Mouse (Mus musculus): Measurements from ENCODE around the gene Spib.
A peak's percentile ranks its signal among the peaks of the same experiment; 100 is the strongest.

The Spib gene

GRCm38 (mm10) chr7:44531946-44532732 is at the start of gene Spib:
Spib (minus strand) TSS chr7:44532071.
- no peak for DNase-seq

DNA sequence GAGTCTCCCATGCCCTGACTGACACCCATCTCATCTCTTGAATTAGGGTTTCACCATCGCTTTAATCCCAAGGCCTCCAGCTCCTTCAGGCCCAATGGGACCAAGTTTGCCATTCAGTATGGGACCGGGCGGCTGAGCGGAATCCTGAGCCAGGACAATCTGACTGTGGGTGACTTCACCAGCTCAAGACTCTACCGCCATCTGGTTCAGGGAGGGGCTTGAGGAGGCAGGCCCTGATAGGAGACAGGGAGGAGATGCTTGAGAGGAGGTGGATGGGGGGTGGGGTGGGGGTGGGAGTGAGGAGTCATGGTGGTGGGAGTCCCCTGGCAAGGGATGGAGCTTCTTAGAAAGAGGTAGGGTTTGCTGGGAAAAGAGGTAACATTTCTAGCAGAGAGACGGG is 49.8 kb upstream of the Spib start:
- no peak for DNase-seq

DNA sequence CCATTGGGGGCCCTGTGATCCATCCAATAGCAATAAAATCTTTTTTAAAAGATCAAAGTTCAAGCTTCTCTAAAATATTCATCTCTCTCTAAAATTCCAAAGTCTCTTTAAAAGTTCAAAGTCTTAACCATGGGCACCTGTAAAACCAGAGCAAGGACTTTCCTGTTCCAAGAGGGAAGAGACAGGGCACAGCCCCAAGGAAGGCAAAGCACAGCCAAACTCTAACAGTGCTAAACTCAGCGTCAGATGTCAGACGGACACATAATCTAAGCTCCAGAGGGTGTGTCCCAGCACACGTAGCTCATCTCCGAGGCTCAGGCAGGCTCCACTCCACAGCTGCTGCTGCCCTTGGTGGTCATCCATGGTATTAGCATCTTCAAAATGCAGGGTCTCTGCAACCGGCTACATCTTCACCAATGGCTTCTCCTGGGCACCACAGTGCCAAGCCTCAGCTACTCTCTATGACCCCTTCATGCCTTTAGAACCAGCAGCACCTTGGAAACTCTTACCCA is 44.5 kb upstream of the Spib start:
- no peak for DNase-seq

- no peak for DNase-seq
These were observed 41.1 kb upstream of the Spib start for GRCm38 (mm10) chr7:44572956-44573484.

DNA sequence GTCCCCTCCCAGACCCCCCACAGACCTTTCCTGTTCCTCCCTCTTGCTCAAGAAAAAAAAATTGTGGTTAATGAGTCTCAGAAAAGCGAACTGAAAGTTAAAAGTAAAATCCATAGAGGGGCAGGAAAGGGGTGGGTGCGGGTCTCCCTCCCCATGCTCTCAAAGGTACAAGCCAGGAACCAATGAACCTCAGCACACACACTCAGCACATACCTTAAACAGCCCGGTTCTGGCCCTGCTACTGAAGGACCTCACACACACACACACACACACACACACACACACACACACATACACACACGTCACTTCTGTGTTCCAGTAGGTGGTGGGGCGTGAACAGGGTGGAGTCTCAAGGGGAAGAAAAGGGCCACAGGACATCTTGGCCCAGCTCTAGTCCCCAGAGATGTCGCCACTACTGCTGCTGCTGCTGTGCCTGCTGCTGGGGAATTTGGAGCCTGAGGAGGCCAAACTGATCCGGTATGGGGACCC is 40.4 kb upstream of the Spib start, which contains the start of gene Napsa:
Gene Napsa (plus strand): TSS at position 168 of the 489 bp plus-strand sequence.
- DNase-seq, result no peak

GRCm38 (mm10) chr7:44571811-44572210 is 39.9 kb upstream of the Spib start:
- DNase-seq, result no peak

GRCm38 (mm10) chr7:44570989-44571388 is 39.1 kb upstream of the Spib start:
- DNase-seq, result no peak

GRCm38 (mm10) chr7:44568803-44569202 is 36.9 kb upstream of the Spib start:
- no peak for DNase-seq

- DNase-seq, result no peak
These were observed 33.5 kb upstream of the Spib start for GRCm38 (mm10) chr7:44565414-44565813.

DNA sequence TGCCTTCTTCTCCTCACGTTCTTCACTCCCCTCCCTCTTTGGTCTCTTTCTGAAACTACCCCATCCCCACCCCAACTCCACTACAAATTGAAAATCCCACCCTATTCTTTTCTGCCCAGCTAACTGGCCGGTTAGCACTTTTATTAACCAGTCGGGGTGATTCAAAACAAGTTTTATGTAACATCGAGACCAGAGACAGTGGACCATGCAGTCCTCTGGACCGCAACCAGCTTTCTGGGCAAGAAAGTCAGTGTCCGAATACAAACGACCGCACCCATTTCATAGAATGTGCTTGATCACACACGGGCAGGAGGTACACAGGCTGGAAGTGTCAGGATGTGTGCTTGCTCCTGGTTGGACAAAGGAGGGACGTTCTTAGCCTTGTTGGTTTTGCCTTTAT is 32.6 kb upstream of the Spib start:
- no peak for DNase-seq

GRCm38 (mm10) chr7:44563284-44563683 is 31.4 kb upstream of the Spib start:
- no peak for DNase-seq

DNA sequence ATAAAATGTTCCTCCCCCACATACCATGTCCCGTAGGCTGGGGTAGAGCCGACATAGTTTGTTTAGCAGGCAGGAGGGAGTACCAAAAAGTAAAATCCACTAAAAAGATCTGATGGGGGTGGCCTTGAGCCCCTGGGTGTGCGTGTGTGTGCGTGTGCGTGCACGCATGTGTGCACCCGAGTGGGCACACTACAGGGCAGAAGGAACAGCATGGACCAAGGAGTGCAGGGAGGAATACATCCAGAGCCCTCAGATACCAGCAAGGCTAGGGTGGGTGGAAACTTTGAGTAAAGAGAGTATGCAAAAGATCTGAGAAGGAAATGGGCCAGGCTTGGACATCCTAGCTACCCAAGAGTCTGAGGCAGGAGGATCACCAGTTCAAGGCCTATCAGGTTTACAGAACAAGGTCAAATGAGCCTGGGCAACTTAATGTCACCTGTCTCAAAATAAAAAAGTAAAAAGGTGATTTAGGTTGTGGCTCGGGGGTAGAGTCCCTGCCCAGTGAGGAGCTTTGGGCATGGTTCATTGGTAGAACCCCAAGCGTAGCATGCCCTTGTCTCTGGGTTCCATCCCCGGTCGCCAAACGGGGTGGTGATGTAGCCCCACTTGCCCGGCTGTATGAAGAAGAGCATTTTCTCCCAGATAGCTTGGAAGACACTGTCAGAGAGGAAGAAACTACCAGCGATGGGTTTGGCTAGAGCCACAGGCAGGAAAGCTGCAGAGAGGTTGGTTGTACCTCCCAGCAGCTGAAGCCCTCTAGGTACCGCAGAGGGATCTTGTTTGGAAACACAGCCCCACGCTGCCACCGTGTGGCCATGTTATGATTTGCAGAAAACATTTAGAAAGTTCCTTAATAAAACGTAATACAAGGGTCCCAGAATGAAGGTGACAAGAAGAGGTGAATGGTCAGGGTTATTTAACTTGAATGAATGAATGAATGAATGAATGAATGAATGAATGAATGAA is 28.8 kb upstream of the Spib start:
- peak; percentile 88 for DNase-seq

DNA sequence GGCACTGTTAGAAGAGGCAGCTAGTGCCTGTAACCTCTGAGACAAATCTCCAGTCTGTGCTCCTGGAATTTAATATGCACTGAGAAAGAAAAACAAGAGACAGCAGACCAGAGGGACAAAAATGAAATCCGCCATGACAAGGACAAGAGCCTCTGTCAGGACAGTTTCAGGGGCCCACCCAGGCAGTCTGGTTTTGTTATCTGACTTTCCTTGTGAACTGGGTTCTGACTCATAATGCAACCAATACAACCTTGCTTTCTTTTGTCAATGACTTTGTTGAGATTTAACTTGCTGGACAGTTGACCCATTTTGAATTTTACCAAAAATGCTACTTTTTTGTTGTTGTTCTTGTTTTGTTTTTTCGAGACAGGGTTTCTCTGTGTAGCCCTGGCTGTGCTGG is 25.8 kb upstream of the Spib start:
- DNase-seq, result no peak

GRCm38 (mm10) chr7:44553826-44554225 is 22.0 kb upstream of the Spib start, which contains the start of gene Nr1h2:
Nr1h2 (minus strand) TSS chr7:44553951.
- peak; percentile 97 for DNase-seq

GRCm38 (mm10) chr7:44553196-44553764 is 21.4 kb upstream of the Spib start:
- DNase-seq, result peak; percentile 93

GRCm38 (mm10) chr7:44552141-44552908 is 20.5 kb upstream of the Spib start:
- DNase-seq, result no peak

- no peak for DNase-seq
These were observed 19.9 kb upstream of the Spib start for GRCm38 (mm10) chr7:44551731-44552130.

GRCm38 (mm10) chr7:44551301-44551700 is 19.4 kb upstream of the Spib start:
- no peak for DNase-seq

DNA sequence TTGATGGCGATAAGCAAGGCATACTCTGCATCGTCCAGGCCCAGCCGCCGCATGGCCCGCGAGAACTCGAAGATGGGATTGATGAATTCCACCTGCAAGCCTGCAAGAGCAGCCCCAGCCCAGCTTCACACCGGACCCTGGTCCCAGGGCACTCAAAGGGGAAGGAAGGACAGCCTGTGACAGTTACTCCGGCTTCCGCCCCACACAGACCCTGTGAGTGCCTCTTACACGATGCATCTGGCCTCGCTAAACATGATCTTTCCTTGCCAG is 18.5 kb upstream of the Spib start:
- no peak for DNase-seq

GRCm38 (mm10) chr7:44549621-44550408 is 17.9 kb upstream of the Spib start:
- no peak for DNase-seq

DNA sequence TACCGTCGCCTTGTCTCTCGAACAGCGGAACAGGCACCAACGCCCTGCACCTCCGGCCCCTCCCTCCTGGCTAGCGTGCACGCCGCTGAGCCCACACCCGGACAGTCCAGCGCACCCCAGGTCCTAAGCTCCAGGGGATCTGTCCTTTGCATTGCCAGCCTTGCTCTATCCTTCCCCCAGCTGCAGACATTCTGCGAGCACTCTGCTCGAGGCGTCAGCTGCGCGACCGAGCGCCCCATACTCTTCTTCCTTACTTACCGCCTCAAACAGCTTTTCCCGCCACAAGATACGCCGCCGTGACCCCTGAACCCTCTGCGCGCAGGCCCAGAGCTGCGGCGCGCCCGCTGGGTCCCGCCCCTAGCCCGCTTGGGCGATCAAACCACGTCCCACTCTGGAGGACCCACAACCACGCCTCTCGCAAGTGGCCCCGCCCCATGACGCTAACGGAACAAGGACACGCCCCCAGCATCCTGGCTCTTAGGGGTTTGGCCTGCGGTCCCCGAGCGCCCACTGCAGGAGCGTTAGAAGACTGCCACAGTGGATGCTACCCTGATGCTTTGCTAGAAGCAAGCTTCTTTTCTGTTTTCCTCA is 16.7 kb upstream of the Spib start, which contains the start of gene Pold1:
Gene Pold1 (minus strand): TSS at position 353 of the 591 bp plus-strand sequence.
- peak; percentile 100 for DNase-seq

All from embryo, embryonic 11 days (tissue).